Mouse (Mus musculus): Measurements from ENCODE around the gene 4930432K21Rik. TPM values are rescaled to one million over a fixed set of nuclear protein-coding genes. Genes with fewer than 3 reads are reported as not detected.

The 4930432K21Rik gene
- polyA plus RNA-seq, 1 experiment from 2014 or later, result 2.7 TPM

- no peak for ATAC-seq
- H3K9ac ChIP-seq (ENCODE audit: low read depth, low read length), result peak within 1 kb of the TSS; percentile 96
- H3K4me2 ChIP-seq (ENCODE audit: low read length), result peak within 1 kb of the TSS; percentile 79
- H3K27me3 ChIP-seq (replicated peaks; ENCODE audit: control insufficient read depth, insufficient read depth, low read length), result peaks cover 2% of the 10 kb centered on the region; the same call in 1 of the 2 replicates
- WGBS, result 95% methylated on average over 7 of the region's 7 CpGs
- peak within 1 kb of the TSS; percentile 94 for H3K27ac ChIP-seq (ENCODE audit: low read depth, low read length)
- peak within 1 kb of the TSS; percentile 71 for H3K4me3 ChIP-seq (ENCODE audit: low read length)
- peaks cover 40% of the 10 kb centered on the region for H3K4me1 ChIP-seq (ENCODE audit: control insufficient read depth, insufficient read depth, low read depth, low read length)
- no peaks in the 10 kb centered on the region for H3K9me3 ChIP-seq (ENCODE audit: control insufficient read depth, low read length)
- no peaks in the 10 kb centered on the region for H3K36me3 ChIP-seq (ENCODE audit: control insufficient read depth, insufficient read depth, low read length)
Measured at GRCm38 (mm10) chr8:84185117-84185516, 37.3 kb downstream of the 4930432K21Rik start, which contains the start of gene Nanos3. Gene Nanos3, minus strand, starts transcription at chr8:84185217.

GRCm38 (mm10) chr8:84186547-84186946, 38.7 kb downstream of the 4930432K21Rik start:
- peak overlapping the region; percentile 62 for H3K4me2 ChIP-seq (ENCODE audit: low read length)
- H3K9ac ChIP-seq (ENCODE audit: low read depth, low read length), result peak overlapping the region; percentile 50; the same call in 1 of the 2 replicates
- H3K4me1 ChIP-seq (ENCODE audit: control insufficient read depth, insufficient read depth, low read depth, low read length), result peaks cover 26% of the 10 kb centered on the region
- under 1% methylated on average over 12 of the region's 12 CpGs for WGBS
- H3K9me3 ChIP-seq (ENCODE audit: control insufficient read depth, low read length), result no peaks in the 10 kb centered on the region
- peak overlapping the region; percentile 32 for H3K4me3 ChIP-seq (ENCODE audit: low read length)
- no peaks in the 10 kb centered on the region for H3K36me3 ChIP-seq (ENCODE audit: control insufficient read depth, insufficient read depth, low read length)
- ATAC-seq, result peak; percentile 15
- peaks cover 2% of the 10 kb centered on the region; the same call in 1 of the 2 replicates for H3K27me3 ChIP-seq (replicated peaks; ENCODE audit: control insufficient read depth, insufficient read depth, low read length)
- no peak overlapping the region for H3K27ac ChIP-seq (ENCODE audit: low read depth, low read length)

- no peaks in the 10 kb centered on the region for H3K9me3 ChIP-seq (ENCODE audit: control insufficient read depth, low read length)
- H3K4me1 ChIP-seq (ENCODE audit: control insufficient read depth, insufficient read depth, low read depth, low read length), result peaks cover 21% of the 10 kb centered on the region
- H3K36me3 ChIP-seq (ENCODE audit: control insufficient read depth, insufficient read depth, low read length), result no peaks in the 10 kb centered on the region
- peak overlapping the region; percentile 62 for H3K4me2 ChIP-seq (ENCODE audit: low read length)
- H3K27me3 ChIP-seq (replicated peaks; ENCODE audit: control insufficient read depth, insufficient read depth, low read length), result peaks cover 2% of the 10 kb centered on the region; the same call in 1 of the 2 replicates
- ATAC-seq, result no peak
- H3K27ac ChIP-seq (ENCODE audit: low read depth, low read length), result no peak overlapping the region
- WGBS, result 6% methylated on average over 21 of the region's 21 CpGs
- peak overlapping the region; percentile 50 for H3K9ac ChIP-seq (ENCODE audit: low read depth, low read length)
- peak overlapping the region; percentile 32 for H3K4me3 ChIP-seq (ENCODE audit: low read length)
Measured at GRCm38 (mm10) chr8:84187065-84187755, 39.4 kb downstream of the 4930432K21Rik start.

GRCm38 (mm10) chr8:84188671-84189070, 40.8 kb downstream of the 4930432K21Rik start:
- Histone ChIP-seq H3K27ac (ENCODE audit: low read depth, low read length) (no peak overlapping the region), H3K27me3 (replicated peaks; ENCODE audit: control insufficient read depth, insufficient read depth, low read length) (peaks cover 2% of the 10 kb centered on the region; the same call in 1 of the 2 replicates), H3K9ac (ENCODE audit: low read depth, low read length) (no peak overlapping the region), H3K4me1 (ENCODE audit: control insufficient read depth, insufficient read depth, low read depth, low read length) (peaks cover 14% of the 10 kb centered on the region), H3K4me2 (ENCODE audit: low read length) (no peak overlapping the region), H3K9me3 (ENCODE audit: control insufficient read depth, low read length) (no peaks in the 10 kb centered on the region), H3K4me3 (ENCODE audit: low read length) (no peak overlapping the region), H3K36me3 (ENCODE audit: control insufficient read depth, insufficient read depth, low read length) (no peaks in the 10 kb centered on the region)
- no peak for ATAC-seq
- WGBS, result 87% methylated on average over 10 of the region's 10 CpGs

- 60% methylated on average over 4 of the region's 4 CpGs for WGBS
- H3K4me3 ChIP-seq (ENCODE audit: low read length), result no peak overlapping the region
- H3K27me3 ChIP-seq (replicated peaks; ENCODE audit: control insufficient read depth, insufficient read depth, low read length), result peaks cover 2% of the 10 kb centered on the region; the same call in 1 of the 2 replicates
- no peak overlapping the region for H3K4me2 ChIP-seq (ENCODE audit: low read length)
- no peaks in the 10 kb centered on the region for H3K9me3 ChIP-seq (ENCODE audit: control insufficient read depth, low read length)
- H3K9ac ChIP-seq (ENCODE audit: low read depth, low read length), result no peak overlapping the region
- no peaks in the 10 kb centered on the region for H3K36me3 ChIP-seq (ENCODE audit: control insufficient read depth, insufficient read depth, low read length)
- peaks cover 9% of the 10 kb centered on the region for H3K4me1 ChIP-seq (ENCODE audit: control insufficient read depth, insufficient read depth, low read depth, low read length)
- no peak overlapping the region for H3K27ac ChIP-seq (ENCODE audit: low read depth, low read length)
- no peak for ATAC-seq
Measured at GRCm38 (mm10) chr8:84189603-84190002, 41.8 kb downstream of the 4930432K21Rik start.

GRCm38 (mm10) chr8:84190191-84190867, 42.5 kb downstream of the 4930432K21Rik start:
- no peak overlapping the region for H3K4me2 ChIP-seq (ENCODE audit: low read length)
- 94% methylated on average over 7 of the region's 7 CpGs for whole genome bisulfite sequencing
- H3K27me3 ChIP-seq (replicated peaks; ENCODE audit: control insufficient read depth, insufficient read depth, low read length), result peaks cover 2% of the 10 kb centered on the region; the same call in 1 of the 2 replicates

GRCm38 (mm10) chr8:84192023-84192422, 44.2 kb downstream of the 4930432K21Rik start:
- peak; percentile 50 for ATAC-seq
- Histone ChIP-seq H3K4me2 (ENCODE audit: low read length) (peak overlapping the region; percentile 41; the same call in 1 of the 2 replicates), H3K27me3 (replicated peaks; ENCODE audit: control insufficient read depth, insufficient read depth, low read length) (peaks cover 2% of the 10 kb centered on the region; the same call in 1 of the 2 replicates), H3K36me3 (ENCODE audit: control insufficient read depth, insufficient read depth, low read length) (no peaks in the 10 kb centered on the region), H3K9ac (ENCODE audit: low read depth, low read length) (no peak overlapping the region), H3K9me3 (ENCODE audit: control insufficient read depth, low read length) (no peaks in the 10 kb centered on the region), H3K4me3 (ENCODE audit: low read length) (no peak overlapping the region), H3K4me1 (ENCODE audit: control insufficient read depth, insufficient read depth, low read depth, low read length) (peaks cover 1% of the 10 kb centered on the region), H3K27ac (ENCODE audit: low read depth, low read length) (peak overlapping the region; percentile 13)
- 33% methylated on average over 13 of the region's 13 CpGs for whole genome bisulfite sequencing

More at GRCm38 (mm10) chr8:84190191-84190867, 42.5 kb downstream of the 4930432K21Rik start:
- ATAC-seq, result no peak
- Histone ChIP-seq H3K36me3 (ENCODE audit: control insufficient read depth, insufficient read depth, low read length) (no peaks in the 10 kb centered on the region), H3K9me3 (ENCODE audit: control insufficient read depth, low read length) (no peaks in the 10 kb centered on the region), H3K4me3 (ENCODE audit: low read length) (no peak overlapping the region), H3K4me1 (ENCODE audit: control insufficient read depth, insufficient read depth, low read depth, low read length) (peaks cover 7% of the 10 kb centered on the region), H3K9ac (ENCODE audit: low read depth, low read length) (no peak overlapping the region), H3K27ac (ENCODE audit: low read depth, low read length) (no peak overlapping the region)

- peak; percentile 59; the same call in 1 of the 2 replicates for ATAC-seq
- Histone ChIP-seq H3K27ac (ENCODE audit: low read depth, low read length) (peak overlapping the region; percentile 13; the same call in 1 of the 2 replicates), H3K4me1 (ENCODE audit: control insufficient read depth, insufficient read depth, low read depth, low read length) (no peaks in the 10 kb centered on the region), H3K9me3 (ENCODE audit: control insufficient read depth, low read length) (no peaks in the 10 kb centered on the region), H3K4me3 (ENCODE audit: low read length) (peak overlapping the region; percentile 14), H3K9ac (ENCODE audit: low read depth, low read length) (peak overlapping the region; percentile 32; the same call in 1 of the 2 replicates), H3K4me2 (ENCODE audit: low read length) (peak overlapping the region; percentile 41), H3K27me3 (replicated peaks; ENCODE audit: control insufficient read depth, insufficient read depth, low read length) (peaks cover 2% of the 10 kb centered on the region; the same call in 1 of the 2 replicates), H3K36me3 (ENCODE audit: control insufficient read depth, insufficient read depth, low read length) (no peaks in the 10 kb centered on the region)
- 5% methylated on average over 20 of the region's 33 CpGs for WGBS
Measured at GRCm38 (mm10) chr8:84192555-84192954, 44.7 kb downstream of the 4930432K21Rik start.

GRCm38 (mm10) chr8:84193161-84193560, 45.3 kb downstream of the 4930432K21Rik start:
- no peak for ATAC-seq
- WGBS, result 82% methylated on average over 4 of the region's 4 CpGs
- Histone ChIP-seq H3K27me3 (replicated peaks; ENCODE audit: control insufficient read depth, insufficient read depth, low read length) (no peaks in the 10 kb centered on the region), H3K4me3 (ENCODE audit: low read length) (no peak overlapping the region), H3K9ac (ENCODE audit: low read depth, low read length) (no peak overlapping the region), H3K4me2 (ENCODE audit: low read length) (no peak overlapping the region), H3K9me3 (ENCODE audit: control insufficient read depth, low read length) (no peaks in the 10 kb centered on the region), H3K27ac (ENCODE audit: low read depth, low read length) (no peak overlapping the region), H3K36me3 (ENCODE audit: control insufficient read depth, insufficient read depth, low read length) (no peaks in the 10 kb centered on the region), H3K4me1 (ENCODE audit: control insufficient read depth, insufficient read depth, low read depth, low read length) (peaks cover 5% of the 10 kb centered on the region)

Data from hindbrain, embryonic 16.5 days (tissue).